Mouse (Mus musculus): ENCODE results near the gene Zmiz1.

DNA sequence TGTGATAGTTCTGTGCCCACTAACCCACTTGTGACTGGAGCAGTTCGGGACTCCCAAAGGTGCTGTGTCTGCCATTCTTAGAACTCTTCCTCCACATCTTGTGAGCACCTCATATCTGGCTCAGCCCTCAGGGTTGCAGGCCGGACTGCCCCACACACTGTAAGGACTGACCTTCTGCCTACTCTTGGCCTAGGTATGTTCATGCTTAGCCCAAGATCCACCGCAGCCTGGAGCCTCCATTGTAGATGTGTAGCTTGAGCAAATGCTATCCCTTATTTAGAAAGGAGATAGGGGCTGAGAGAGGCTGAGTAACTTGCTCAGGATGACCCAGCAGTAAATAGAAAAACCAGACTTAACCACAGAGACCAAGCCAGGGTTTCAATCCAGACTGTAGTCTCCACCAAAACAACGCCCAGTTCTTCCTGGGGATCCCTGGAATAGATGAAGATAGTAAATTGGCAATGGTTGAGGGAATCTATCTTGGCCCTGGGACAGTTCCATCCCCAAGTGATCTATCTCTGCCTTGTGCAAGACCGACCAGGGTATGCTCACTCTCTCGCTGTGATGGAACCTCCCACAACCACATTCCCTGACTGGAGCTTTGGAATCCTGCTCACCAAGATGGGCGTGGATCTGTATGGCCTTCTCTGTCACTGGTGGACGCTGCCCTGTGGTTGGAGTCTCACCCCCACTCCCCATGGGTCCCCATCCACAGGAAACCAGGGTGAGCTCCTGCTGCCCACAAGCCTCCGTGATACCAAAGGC is 74.8 kb downstream of the Zmiz1 start:
- TF ChIP-seq EP300 (IDR thresholded peaks at IDR 0.05) (no peak), CTCF (IDR thresholded peaks at IDR 0.05) (no peak)
